Mouse (Mus musculus) megakaryocyte, embryonic 14.5 days (primary cell): ENCODE data around the gene Armc2.
"Not testable (repeated sequence)": the region's sequence is repeated elsewhere in the genome, so short reads cannot be mapped to it uniquely, and the experiment has no call there.

Experiments
- FLI1 ChIP-seq: IDR thresholded peaks from 2 replicates; pipeline ENCODE4 v1.6.1; 2012; ENCODE audit warnings: low read length, inconsistent platforms, mixed read lengths
- GATA1 ChIP-seq: IDR thresholded peaks from 3 replicates; pipeline ENCODE4 v1.6.1; 2012; ENCODE audit warnings: mixed read lengths, low read length, inconsistent platforms, borderline replicate concordance

GRCm38 (mm10) chr10:41952354-41952753, 65.9 kb downstream of the Armc2 start:
- not testable (repeated sequence) for TF ChIP-seq GATA1, FLI1
